ENCODE assay signal across 30 mouse cellular contexts in genomic region chr3:99188097-99188496, GRCm38 (mm10). TPM values are rescaled to one million over a fixed set of nuclear protein-coding genes. Genes with fewer than 3 reads are reported as not detected.
"Had no signal": no experiment of that assay in that cellular context is flagged by ENCODE, and none has a peak within 500 bp of the region (broad histone marks: within the 10 kb centered on the region; RNA-seq: fewer than 3 reads in every experiment).

No protein-coding gene starts in this region.

- H3K4me3 ChIP-seq: gastrocnemius, adult 2 months; heart, embryonic 10.5 days; heart, embryonic 12.5 days; hindbrain, embryonic 10.5 days; hindbrain, embryonic 12.5 days; intestine, embryonic 15.5 days; kidney, embryonic 15.5 days; left cerebral cortex, adult 2 months; limb, embryonic 13.5 days; limb, embryonic 15.5 days; liver, embryonic 12.5 days had no signal

- H3K9me3 ChIP-seq: heart, embryonic 10.5 days; heart, embryonic 12.5 days; hindbrain, embryonic 10.5 days; hindbrain, embryonic 12.5 days; intestine, embryonic 15.5 days; kidney, embryonic 15.5 days; limb, embryonic 13.5 days; limb, embryonic 15.5 days; liver, embryonic 12.5 days had no signal

- H3K4me2 ChIP-seq: heart, embryonic 12.5 days; hindbrain, embryonic 12.5 days; hindbrain, embryonic 14.5 days; intestine, embryonic 15.5 days; kidney, embryonic 15.5 days; limb, embryonic 13.5 days; limb, embryonic 15.5 days; liver, embryonic 12.5 days had no signal

- H3K4me1 ChIP-seq: heart, embryonic 10.5 days; hindbrain, embryonic 12.5 days; intestine, embryonic 15.5 days; kidney, embryonic 15.5 days; liver, embryonic 12.5 days had no signal

- H3K27me3 ChIP-seq: heart, embryonic 12.5 days; hindbrain, embryonic 12.5 days; intestine, embryonic 15.5 days; kidney, embryonic 15.5 days; limb, embryonic 13.5 days; limb, embryonic 15.5 days; liver, embryonic 12.5 days had no signal

- H3K27ac ChIP-seq: gastrocnemius, adult 2 months; heart, embryonic 10.5 days; hindbrain, embryonic 10.5 days; hindbrain, embryonic 12.5 days; hindbrain, embryonic 14.5 days; intestine, embryonic 15.5 days; kidney, embryonic 15.5 days; kidney, postnatal 0 days; left cerebral cortex, adult 2 months; limb, embryonic 13.5 days; limb, embryonic 15.5 days; liver, embryonic 12.5 days; liver, embryonic 14.5 days had no signal

- H3K9ac ChIP-seq: heart, embryonic 12.5 days; hindbrain, embryonic 12.5 days; hindbrain, embryonic 14.5 days; intestine, embryonic 15.5 days; kidney, embryonic 15.5 days; limb, embryonic 13.5 days; limb, embryonic 15.5 days; liver, embryonic 12.5 days; liver, embryonic 14.5 days had no signal

- ATAC-seq: hindbrain, embryonic 16.5 days; inflammation-experienced regulatory T-cells, adult 6 months; intestine, embryonic 15.5 days; liver, embryonic 12.5 days had no signal

- H3K36me3 ChIP-seq: hindbrain, embryonic 10.5 days; hindbrain, embryonic 12.5 days; intestine, embryonic 15.5 days; limb, embryonic 13.5 days; limb, embryonic 15.5 days had no signal

- DNase-seq: gastrocnemius, adult 2 months; gastrocnemius, postnatal 10 days; gastrocnemius, postnatal 25 days; heart, adult 11 months; heart, postnatal 10 days; heart, postnatal 4 days; kidney, adult 11 months; kidney, adult 2 months; kidney, adult 9 months; kidney, postnatal 14 days; kidney, postnatal 36 days; layer of hippocampus, adult 9-11 months; layer of hippocampus, postnatal 36 days; left cerebral cortex, postnatal 4 days had no signal

RNA-seq across cellular contexts. Expression of gene Tbx15, which starts 52.1 kb away (rescaled TPM):
- polyA plus RNA-seq: inflammation-experienced regulatory T-cells, adult 6 months; kidney, postnatal 0 days; large intestine, adult 2 months; liver, embryonic 12.5 days had no signal
